Mouse (Mus musculus) hindbrain, embryonic 15.5 days (tissue): Measurements from ENCODE around the gene Neurod6. TPM values are rescaled to one million over a fixed set of nuclear protein-coding genes. Genes with fewer than 3 reads are reported as not detected.

ENCODE experiments used
- ATAC-seq: fragments of 200-750 bp; cut with Nextera tagmentation; 2 replicates; pipeline ENCODE4 v1.8.0; 2017; ENCODE audit warnings: low read depth, moderate number of reproducible peaks, moderate TSS enrichment; ENCODE audit not compliant: low FRiP score
- H3K27ac ChIP-seq: fragments of 300-500 bp; sonication (generic); replicated peaks from 2 replicates; pipeline ENCODE4 v1.5.1; 2015; ENCODE audit warnings: mild to moderate bottlenecking, inconsistent platforms
- H3K27me3 ChIP-seq: fragments of 300-500 bp; sonication (generic); 2 replicates; pipeline ENCODE4 v1.6.1; 2015; ENCODE audit warnings: control low read depth, inconsistent platforms
- H3K36me3 ChIP-seq: fragments of 300-500 bp; sonication (generic); 2 replicates; pipeline ENCODE4 v1.6.1; 2015; ENCODE audit warnings: control low read depth, inconsistent platforms
- H3K4me1 ChIP-seq: fragments of 300-500 bp; sonication (generic); replicated peaks from 2 replicates; pipeline ENCODE4 v1.6.1; 2015; ENCODE audit warnings: control low read depth, inconsistent platforms
- H3K4me2 ChIP-seq: fragments of 300-500 bp; sonication (generic); 2 replicates; pipeline ENCODE4 v1.6.1; 2015; ENCODE audit warnings: moderate library complexity, mild to moderate bottlenecking, inconsistent platforms
- H3K4me3 ChIP-seq: fragments of 300-500 bp; sonication (generic); 2 replicates; pipeline ENCODE4 v1.5.1; 2015; ENCODE audit warnings: mild to moderate bottlenecking, inconsistent platforms
- H3K9ac ChIP-seq: fragments of 300-500 bp; sonication (generic); 2 replicates; pipeline ENCODE4 v1.6.1; 2015; ENCODE audit warnings: inconsistent platforms
- H3K9me3 ChIP-seq: fragments of 300-500 bp; sonication (generic); 2 replicates; pipeline ENCODE4 v1.6.1; 2016; ENCODE audit warnings: control low read depth, inconsistent platforms
- WGBS: fragments of 180-500 bp; shearing (Covaris S2); methylation state at CpG from one replicate; pipeline ENCODE4 v1.1.7; 2015; 5-methylcytosine and 5-hydroxymethylcytosine counted together
- polyA plus RNA-seq: library from polyadenylated mRNA; unstranded; fragments of >200 nt; fragmentation: Nextera tagmentation; extraction: Ambion mirVana; gene quantifications from 2 replicates; pipeline ENCODE4 v1.2.1, GENCODE M21; 2015

Neurod6 gene
- polyA plus RNA-seq, 1 experiment from 2014 or later = 43.9 TPM

GRCm38 (mm10) chr6:55677326-55677725 is 3.7 kb downstream of the Neurod6 start:
- 19% methylated on average over 8 of the region's 8 CpGs for WGBS
- H3K27ac ChIP-seq = peak overlapping the region; percentile 66
- peaks cover 29% of the 10 kb centered on the region for H3K4me1 ChIP-seq
- peak overlapping the region; percentile 76 for H3K4me2 ChIP-seq
- no peaks in the 10 kb centered on the region for H3K9me3 ChIP-seq
- no peak for ATAC-seq
- peak overlapping the region; percentile 43 for H3K9ac ChIP-seq
- no peaks in the 10 kb centered on the region for H3K36me3 ChIP-seq
- H3K4me3 ChIP-seq = peak overlapping the region; percentile 35
- H3K27me3 ChIP-seq = no peaks in the 10 kb centered on the region

- peak; percentile 78 for ATAC-seq
- H3K4me3 ChIP-seq = peak overlapping the region; percentile 35
- H3K27me3 ChIP-seq = no peaks in the 10 kb centered on the region
- peak overlapping the region; percentile 66 for H3K27ac ChIP-seq
- H3K36me3 ChIP-seq = no peaks in the 10 kb centered on the region
- H3K9me3 ChIP-seq = no peaks in the 10 kb centered on the region
- peak overlapping the region; percentile 76 for H3K4me2 ChIP-seq
- peaks cover 26% of the 10 kb centered on the region for H3K4me1 ChIP-seq
- 3% methylated on average over 26 of the region's 27 CpGs for WGBS
- H3K9ac ChIP-seq = peak overlapping the region; percentile 43
Measured at GRCm38 (mm10) chr6:55676663-55677311, 4.3 kb downstream of the Neurod6 start.

GRCm38 (mm10) chr6:55676141-55676662 is 4.9 kb downstream of the Neurod6 start:
- H3K4me3 ChIP-seq = no peak overlapping the region
- H3K36me3 ChIP-seq = no peaks in the 10 kb centered on the region
- 0 out of 2 replicates have a peak overlapping the region, but pooled peaks have one; percentile 43 for H3K9ac ChIP-seq

GRCm38 (mm10) chr6:55667801-55668200 is 13.3 kb downstream of the Neurod6 start:
- Histone ChIP-seq H3K36me3 (no peaks in the 10 kb centered on the region), H3K4me1 (no peaks in the 10 kb centered on the region), H3K4me2 (no peak overlapping the region), H3K4me3 (no peak overlapping the region), H3K9me3 (no peaks in the 10 kb centered on the region), H3K27me3 (no peaks in the 10 kb centered on the region), H3K9ac (no peak overlapping the region), H3K27ac (no peak overlapping the region)
- no peak for ATAC-seq
- WGBS = 66% methylated on average over 3 of the region's 3 CpGs

More at GRCm38 (mm10) chr6:55676141-55676662, 4.9 kb downstream of the Neurod6 start:
- Histone ChIP-seq H3K27me3 (no peaks in the 10 kb centered on the region), H3K4me2 (peak overlapping the region; percentile 76), H3K4me1 (peaks cover 21% of the 10 kb centered on the region), H3K9me3 (no peaks in the 10 kb centered on the region), H3K27ac (peak overlapping the region; percentile 66; the same call in 1 of the 2 replicates)
- 64% methylated on average over 6 of the region's 6 CpGs for WGBS
- no peak for ATAC-seq

- Histone ChIP-seq H3K27me3 (no peaks in the 10 kb centered on the region), H3K4me3 (no peak overlapping the region), H3K36me3 (no peaks in the 10 kb centered on the region), H3K27ac (no peak overlapping the region), H3K9me3 (no peaks in the 10 kb centered on the region), H3K9ac (no peak overlapping the region), H3K4me1 (no peaks in the 10 kb centered on the region), H3K4me2 (no peak overlapping the region)
- WGBS = 56% methylated on average over 5 of the region's 5 CpGs
- no peak for ATAC-seq
Measured at GRCm38 (mm10) chr6:55661126-55661915, 19.7 kb downstream of the Neurod6 start.

GRCm38 (mm10) chr6:55649996-55650395 is 31.1 kb downstream of the Neurod6 start:
- Histone ChIP-seq H3K27me3 (no peaks in the 10 kb centered on the region), H3K4me2 (no peak overlapping the region), H3K9ac (no peak overlapping the region), H3K4me1 (peaks cover 43% of the 10 kb centered on the region), H3K36me3 (no peaks in the 10 kb centered on the region), H3K4me3 (no peak overlapping the region), H3K9me3 (no peaks in the 10 kb centered on the region), H3K27ac (0 out of 2 replicates have a peak overlapping the region, but pooled peaks have one; percentile 2)
- ATAC-seq = peak; percentile 39; the same call in 1 of the 2 replicates
- WGBS = 51% methylated on average over 3 of the region's 3 CpGs

- H3K4me2 ChIP-seq = no peak overlapping the region
- H3K9me3 ChIP-seq = no peaks in the 10 kb centered on the region
- H3K36me3 ChIP-seq = no peaks in the 10 kb centered on the region
- no peaks in the 10 kb centered on the region for H3K27me3 ChIP-seq
- H3K4me1 ChIP-seq = peaks cover 43% of the 10 kb centered on the region
- H3K27ac ChIP-seq = 0 out of 2 replicates have a peak overlapping the region, but pooled peaks have one; percentile 2
- WGBS = 75% methylated on average over 8 of the region's 8 CpGs
- no peak overlapping the region for H3K9ac ChIP-seq
- no peak overlapping the region for H3K4me3 ChIP-seq
- no peak for ATAC-seq
Measured at GRCm38 (mm10) chr6:55649581-55649980, 31.5 kb downstream of the Neurod6 start.

GRCm38 (mm10) chr6:55648886-55649285 is 32.2 kb downstream of the Neurod6 start:
- H3K9me3 ChIP-seq = no peaks in the 10 kb centered on the region
- no peak overlapping the region for H3K9ac ChIP-seq
- no peaks in the 10 kb centered on the region for H3K36me3 ChIP-seq
- H3K4me2 ChIP-seq = no peak overlapping the region
- WGBS = 36% methylated on average over 3 of the region's 3 CpGs
- peaks cover 43% of the 10 kb centered on the region for H3K4me1 ChIP-seq
- H3K4me3 ChIP-seq = no peak overlapping the region
- H3K27me3 ChIP-seq = no peaks in the 10 kb centered on the region
- ATAC-seq = peak; percentile 47; the same call in 1 of the 2 replicates
- no peak overlapping the region for H3K27ac ChIP-seq

GRCm38 (mm10) chr6:55647771-55648280 is 33.2 kb downstream of the Neurod6 start:
- H3K4me3 ChIP-seq = no peak overlapping the region
- no peaks in the 10 kb centered on the region for H3K9me3 ChIP-seq
- no peaks in the 10 kb centered on the region for H3K27me3 ChIP-seq
- H3K9ac ChIP-seq = no peak overlapping the region
- peaks cover 43% of the 10 kb centered on the region for H3K4me1 ChIP-seq
- no peaks in the 10 kb centered on the region for H3K36me3 ChIP-seq
- no peak overlapping the region for H3K4me2 ChIP-seq
- H3K27ac ChIP-seq = no peak overlapping the region
- ATAC-seq = no peak
- WGBS = 44% methylated on average over 8 of the region's 8 CpGs

- H3K27ac ChIP-seq = 0 out of 2 replicates have a peak overlapping the region, but pooled peaks have one; percentile 49
- WGBS = 35% methylated on average over 9 of the region's 9 CpGs
- no peak overlapping the region for H3K9ac ChIP-seq
- no peaks in the 10 kb centered on the region for H3K9me3 ChIP-seq
- H3K4me2 ChIP-seq = peak overlapping the region; percentile 14; the same call in 1 of the 2 replicates
- peak; percentile 33; the same call in 1 of the 2 replicates for ATAC-seq
- H3K4me1 ChIP-seq = peaks cover 43% of the 10 kb centered on the region
- no peaks in the 10 kb centered on the region for H3K36me3 ChIP-seq
- no peaks in the 10 kb centered on the region for H3K27me3 ChIP-seq
- no peak overlapping the region for H3K4me3 ChIP-seq
Measured at GRCm38 (mm10) chr6:55646824-55647560, 34.1 kb downstream of the Neurod6 start.

GRCm38 (mm10) chr6:55646111-55646823 is 34.8 kb downstream of the Neurod6 start:
- peak overlapping the region; percentile 14; the same call in 1 of the 2 replicates for H3K4me2 ChIP-seq
- no peak overlapping the region for H3K27ac ChIP-seq
- no peaks in the 10 kb centered on the region for H3K36me3 ChIP-seq
- H3K9me3 ChIP-seq = no peaks in the 10 kb centered on the region
- ATAC-seq = peak; percentile 53; the same call in 1 of the 2 replicates
- peaks cover 43% of the 10 kb centered on the region for H3K4me1 ChIP-seq
- no peaks in the 10 kb centered on the region for H3K27me3 ChIP-seq
- H3K9ac ChIP-seq = no peak overlapping the region
- WGBS = 40% methylated on average over 14 of the region's 14 CpGs
- no peak overlapping the region for H3K4me3 ChIP-seq
